Comparison of ENCODE assay signal across 8 mouse cellular contexts in the genomic region with DNA sequence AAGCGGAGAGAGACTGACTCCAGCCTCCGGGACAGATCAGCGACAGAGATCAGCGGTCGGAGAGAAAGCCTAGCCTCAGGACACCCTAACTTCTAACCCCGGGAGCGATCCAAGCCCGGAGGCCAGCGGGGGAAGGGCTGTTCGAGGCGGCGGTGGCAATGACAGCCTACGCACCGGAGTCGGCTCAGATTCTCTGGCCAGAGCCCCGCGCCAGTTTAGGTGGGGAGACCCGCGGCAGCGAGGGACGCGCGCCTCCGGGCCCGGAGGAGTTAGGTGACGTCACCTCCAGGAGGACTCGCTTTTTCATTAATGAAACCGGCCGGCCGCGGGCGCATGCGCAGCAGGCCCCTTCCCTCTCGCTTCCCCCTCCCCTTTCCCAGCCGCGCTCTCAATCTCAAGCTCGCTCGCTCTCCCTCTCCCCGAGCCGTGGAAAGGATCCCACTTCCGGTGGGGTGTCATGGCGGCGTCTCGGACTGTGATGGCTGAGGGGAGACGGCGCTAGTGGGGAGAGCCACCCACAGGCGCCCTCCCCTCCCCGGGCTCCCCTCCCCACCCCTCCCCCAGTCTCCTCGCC. TPM values are rescaled to one million over a fixed set of nuclear protein-coding genes. Genes with fewer than 3 reads are reported as not detected.
DNase-seq lines count a peak whose midpoint lies in the region; ATAC-seq lines count a peak whose summit lies in the region.

Gene Nf1 (plus strand): TSS at position 460 of the 574 bp plus-strand sequence.

- peaks cover 5% of the 10 kb centered on the region; the same call in 1 of the 2 replicates for H3K9me3 ChIP-seq in heart, embryonic 13.5 days
- no peaks in the 10 kb centered on the region for H3K9me3 ChIP-seq in liver, embryonic 12.5 days (replicated peaks)
- no peaks in the 10 kb centered on the region for H3K9me3 ChIP-seq in stomach, embryonic 15.5 days

- peaks cover 32% of the 10 kb centered on the region for H3K4me1 ChIP-seq in heart, embryonic 13.5 days
- H3K4me1 ChIP-seq in liver, embryonic 12.5 days, result peaks cover 23% of the 10 kb centered on the region
- H3K4me1 ChIP-seq in stomach, embryonic 15.5 days, result peaks cover 13% of the 10 kb centered on the region

- peak; percentile 88 for ATAC-seq in erythroid progenitor cell, adult 5-6 weeks (replicated peaks; ENCODE audit: low FRiP score, poor library complexity, severe bottlenecking)
- peak; percentile 82 for ATAC-seq in heart, embryonic 13.5 days (ENCODE audit: extremely low read depth, insufficient number of reproducible peaks, low FRiP score, low TSS enrichment)
- ATAC-seq in liver, embryonic 12.5 days, result peak; percentile 86
- peak; percentile 91 for ATAC-seq in stomach, embryonic 15.5 days (ENCODE audit: insufficient read depth, low FRiP score, low read depth)

- DNase-seq in CD4-positive helper T cell, adult 2 months (ENCODE audit: low read depth, low spot score), result peak; percentile 91
- peak; percentile 90 for DNase-seq in brain, embryonic 18.5 days (ENCODE audit: low read depth, low spot score)
- peak; percentile 97 for DNase-seq in kidney, postnatal 10 days
- DNase-seq in natural killer cell, adult 2 months (ENCODE audit: low spot score in 2 of 2), result peak; percentile 85 to 87

- peak within 1 kb of the TSS; percentile 94 for H3K4me2 ChIP-seq in heart, embryonic 13.5 days
- peak within 1 kb of the TSS; percentile 98 for H3K4me2 ChIP-seq in liver, embryonic 12.5 days
- peak within 1 kb of the TSS; percentile 76 for H3K4me2 ChIP-seq in stomach, embryonic 15.5 days

- H3K4me3 ChIP-seq in heart, embryonic 13.5 days, result peak within 1 kb of the TSS; percentile 95
- H3K4me3 ChIP-seq in liver, embryonic 12.5 days, result peak within 1 kb of the TSS; percentile 99
- peak within 1 kb of the TSS; percentile 91 for H3K4me3 ChIP-seq in stomach, embryonic 15.5 days (replicated peaks)

- H3K27ac ChIP-seq in heart, embryonic 13.5 days (replicated peaks), result peak within 1 kb of the TSS; percentile 95
- H3K27ac ChIP-seq in liver, embryonic 12.5 days, result peak within 1 kb of the TSS; percentile 81
- H3K27ac ChIP-seq in stomach, embryonic 15.5 days, result peak within 1 kb of the TSS; percentile 89

- WGBS in heart, embryonic 13.5 days, result under 1% methylated on average over 46 of the region's 49 CpGs
- WGBS in liver, embryonic 12.5 days (ENCODE audit: insufficient replicate concordance), result under 1% methylated on average over 47 of the region's 49 CpGs
- under 1% methylated on average over 46 of the region's 49 CpGs for WGBS in stomach, embryonic 15.5 days

- peak within 1 kb of the TSS; percentile 100 for H3K9ac ChIP-seq in heart, embryonic 13.5 days
- peak within 1 kb of the TSS; percentile 97 for H3K9ac ChIP-seq in liver, embryonic 12.5 days
- peak within 1 kb of the TSS; percentile 87 for H3K9ac ChIP-seq in stomach, embryonic 15.5 days

- peaks cover 14% of the 10 kb centered on the region; the same call in 1 of the 2 replicates for H3K36me3 ChIP-seq in heart, embryonic 13.5 days
- no peaks in the 10 kb centered on the region for H3K36me3 ChIP-seq in liver, embryonic 12.5 days
- no peaks in the 10 kb centered on the region for H3K36me3 ChIP-seq in stomach, embryonic 15.5 days

- no peaks in the 10 kb centered on the region for H3K27me3 ChIP-seq in heart, embryonic 13.5 days (replicated peaks)
- H3K27me3 ChIP-seq in liver, embryonic 12.5 days (replicated peaks), result no peaks in the 10 kb centered on the region
- no peaks in the 10 kb centered on the region for H3K27me3 ChIP-seq in stomach, embryonic 15.5 days (replicated peaks)

RNA-seq across cellular contexts. Expression of gene Nf1, which starts in this region (rescaled TPM):
- total RNA-seq in erythroid progenitor cell, adult 5-6 weeks (2015; ENCODE audit: low replicate concordance), result 6.3 and 9.7 TPM in 2 replicates
- total RNA-seq in erythroid progenitor cell, adult 5-6 weeks (2017; ENCODE audit: low replicate concordance), result 3.6 and 5.7 TPM in 2 replicates
- polyA plus RNA-seq in heart, embryonic 13.5 days (2015; fragmentation: Nextera tagmentation; extraction: Ambion mirVana), result 4.6 and 5.3 TPM in 2 replicates
- 2.3 and 2.5 TPM in 2 replicates for polyA plus RNA-seq in liver, embryonic 12.5 days (2016; fragmentation: Nextera tagmentation; extraction: Ambion mirVana)
- 4.5 and 5.0 TPM in 2 replicates for polyA plus RNA-seq in stomach, embryonic 15.5 days (2015; fragmentation: Nextera tagmentation; extraction: Ambion mirVana)

Comparison
In these comparisons a context has a peak if more than half of its experiments do, and no peak if none do; other contexts are left out.
1. Peak in every context shown above with its lines: DNase-seq, ATAC-seq, H3K4me3 ChIP-seq and H3K27ac ChIP-seq.